Mouse (Mus musculus): ENCODE data around the gene Fli1. TPM values are rescaled to one million over a fixed set of nuclear protein-coding genes. Genes with fewer than 3 reads are reported as not detected.

Gene Fli1
- polyA plus RNA-seq, 1 experiment = not detected

GRCm38 (mm10) chr9:32515894-32516686 is 26.6 kb downstream of the Fli1 start:
- Histone ChIP-seq H3K27me3 (ENCODE audit: control insufficient read depth, insufficient read depth, insufficient read length) (peaks cover 54% of the 10 kb centered on the region), H3ac (ENCODE audit: control insufficient read depth, insufficient read length) (no peak overlapping the region), H3K4me2 (ENCODE audit: low read depth) (no peak overlapping the region), H3K79me2 (ENCODE audit: control insufficient read depth, insufficient read depth) (no peaks in the 10 kb centered on the region), H3K4me3 (no peak overlapping the region), H3K36me3 (ENCODE audit: control insufficient read depth, insufficient read depth) (no peaks in the 10 kb centered on the region)
- no peak for TF ChIP-seq USF1 (IDR thresholded peaks at IDR 0.05; ENCODE audit: low read depth)
- no peak for TF ChIP-seq POLR2A (IDR thresholded peaks at IDR 0.05; ENCODE audit: insufficient read length, low read depth)
- TF ChIP-seq CEBPB (IDR thresholded peaks at IDR 0.05; ENCODE audit: insufficient read depth, poor library complexity, severe bottlenecking) = no peak
- TF ChIP-seq E2F4 (IDR thresholded peaks at IDR 0.05; ENCODE audit: insufficient read depth) = no peak
- TF ChIP-seq REST (IDR thresholded peaks at IDR 0.05; ENCODE audit: insufficient read depth, insufficient read length) = no peak
- TF ChIP-seq MAX (IDR thresholded peaks at IDR 0.05; ENCODE audit: low read depth) = no peak
- no peak for TF ChIP-seq TCF12 (IDR thresholded peaks at IDR 0.05; ENCODE audit: insufficient read depth, poor library complexity, severe bottlenecking)
- TF ChIP-seq MYOD1 (IDR thresholded peaks at IDR 0.05; ENCODE audit: control insufficient read depth in 1 of 3, insufficient read length in 2 of 3, low read depth in 2 of 3) = no peak
- TF ChIP-seq MYOG (IDR thresholded peaks at IDR 0.05; ENCODE audit: control insufficient read depth in 1 of 3, insufficient read depth in 1 of 3, insufficient read length in 2 of 3, low read depth in 2 of 3) = no peak
- no peak for TF ChIP-seq SRF (IDR thresholded peaks at IDR 0.05; ENCODE audit: control insufficient read depth, insufficient read length, low read depth)
- no peak for TF ChIP-seq POLR2AphosphoS2 (IDR thresholded peaks at IDR 0.05; ENCODE audit: insufficient read length, low read depth)
- no peak for TF ChIP-seq TCF3 (IDR thresholded peaks at IDR 0.05; ENCODE audit: insufficient read length, low read depth)

GRCm38 (mm10) chr9:32514406-32515058 is 28.1 kb downstream of the Fli1 start:
- no peaks in the 10 kb centered on the region for H3K79me2 ChIP-seq (ENCODE audit: control insufficient read depth, insufficient read depth)
- peaks cover 49% of the 10 kb centered on the region for H3K27me3 ChIP-seq (ENCODE audit: control insufficient read depth, insufficient read depth, insufficient read length)

GRCm38 (mm10) chr9:32513471-32513870 is 29.2 kb downstream of the Fli1 start:
- Histone ChIP-seq H3K4me2 (ENCODE audit: low read depth) (no peak overlapping the region), H3K27me3 (ENCODE audit: control insufficient read depth, insufficient read depth, insufficient read length) (peaks cover 41% of the 10 kb centered on the region), H3K4me3 (no peak overlapping the region), H3K79me2 (ENCODE audit: control insufficient read depth, insufficient read depth) (no peaks in the 10 kb centered on the region), H3K36me3 (ENCODE audit: control insufficient read depth, insufficient read depth) (no peaks in the 10 kb centered on the region), H3ac (ENCODE audit: control insufficient read depth, insufficient read length) (no peak overlapping the region)
- TF ChIP-seq SRF (IDR thresholded peaks at IDR 0.05; ENCODE audit: control insufficient read depth, insufficient read length, low read depth) (no peak), POLR2AphosphoS2 (IDR thresholded peaks at IDR 0.05; ENCODE audit: insufficient read length, low read depth) (no peak), TCF12 (IDR thresholded peaks at IDR 0.05; ENCODE audit: insufficient read depth, poor library complexity, severe bottlenecking) (no peak), USF1 (IDR thresholded peaks at IDR 0.05; ENCODE audit: low read depth) (no peak), POLR2A (IDR thresholded peaks at IDR 0.05; ENCODE audit: insufficient read length, low read depth) (no peak), CEBPB (IDR thresholded peaks at IDR 0.05; ENCODE audit: insufficient read depth, poor library complexity, severe bottlenecking) (no peak), MYOD1 (IDR thresholded peaks at IDR 0.05; ENCODE audit: control insufficient read depth in 1 of 3, insufficient read length in 2 of 3, low read depth in 2 of 3) (no peak), MAX (IDR thresholded peaks at IDR 0.05; ENCODE audit: low read depth) (no peak), E2F4 (IDR thresholded peaks at IDR 0.05; ENCODE audit: insufficient read depth) (no peak), REST (IDR thresholded peaks at IDR 0.05; ENCODE audit: insufficient read depth, insufficient read length) (no peak), TCF3 (IDR thresholded peaks at IDR 0.05; ENCODE audit: insufficient read length, low read depth) (no peak), MYOG (IDR thresholded peaks at IDR 0.05; ENCODE audit: control insufficient read depth in 1 of 3, insufficient read depth in 1 of 3, insufficient read length in 2 of 3, low read depth in 2 of 3) (no peak)

More at GRCm38 (mm10) chr9:32514406-32515058, 28.1 kb downstream of the Fli1 start:
- TF ChIP-seq REST (IDR thresholded peaks at IDR 0.05; ENCODE audit: insufficient read depth, insufficient read length) (no peak), E2F4 (IDR thresholded peaks at IDR 0.05; ENCODE audit: insufficient read depth) (no peak), POLR2A (IDR thresholded peaks at IDR 0.05; ENCODE audit: insufficient read length, low read depth) (no peak), SRF (IDR thresholded peaks at IDR 0.05; ENCODE audit: control insufficient read depth, insufficient read length, low read depth) (no peak), TCF12 (IDR thresholded peaks at IDR 0.05; ENCODE audit: insufficient read depth, poor library complexity, severe bottlenecking) (no peak), MYOD1 (IDR thresholded peaks at IDR 0.05; ENCODE audit: control insufficient read depth in 1 of 3, insufficient read length in 2 of 3, low read depth in 2 of 3) (no peak), USF1 (IDR thresholded peaks at IDR 0.05; ENCODE audit: low read depth) (no peak), MYOG (IDR thresholded peaks at IDR 0.05; ENCODE audit: control insufficient read depth in 1 of 3, insufficient read depth in 1 of 3, insufficient read length in 2 of 3, low read depth in 2 of 3) (no peak), MAX (IDR thresholded peaks at IDR 0.05; ENCODE audit: low read depth) (no peak), POLR2AphosphoS2 (IDR thresholded peaks at IDR 0.05; ENCODE audit: insufficient read length, low read depth) (no peak), TCF3 (IDR thresholded peaks at IDR 0.05; ENCODE audit: insufficient read length, low read depth) (no peak), CEBPB (IDR thresholded peaks at IDR 0.05; ENCODE audit: insufficient read depth, poor library complexity, severe bottlenecking) (no peak)
- H3K36me3 ChIP-seq (ENCODE audit: control insufficient read depth, insufficient read depth) = no peaks in the 10 kb centered on the region
- H3K4me3 ChIP-seq = no peak overlapping the region
- no peak overlapping the region for H3K4me2 ChIP-seq (ENCODE audit: low read depth)
- no peak overlapping the region for H3ac ChIP-seq (ENCODE audit: control insufficient read depth, insufficient read length)

GRCm38 (mm10) chr9:32510454-32511263 is 32.0 kb downstream of the Fli1 start:
- H3K4me2 ChIP-seq (ENCODE audit: low read depth) = no peak overlapping the region
- H3K79me2 ChIP-seq (ENCODE audit: control insufficient read depth, insufficient read depth) = no peaks in the 10 kb centered on the region
- H3K4me3 ChIP-seq = no peak overlapping the region
- H3K27me3 ChIP-seq (ENCODE audit: control insufficient read depth, insufficient read depth, insufficient read length) = peaks cover 56% of the 10 kb centered on the region
- TF ChIP-seq USF1 (IDR thresholded peaks at IDR 0.05; ENCODE audit: low read depth) (no peak), TCF3 (IDR thresholded peaks at IDR 0.05; ENCODE audit: insufficient read length, low read depth) (no peak), CEBPB (IDR thresholded peaks at IDR 0.05; ENCODE audit: insufficient read depth, poor library complexity, severe bottlenecking) (no peak), POLR2A (IDR thresholded peaks at IDR 0.05; ENCODE audit: insufficient read length, low read depth) (no peak), TCF12 (IDR thresholded peaks at IDR 0.05; ENCODE audit: insufficient read depth, poor library complexity, severe bottlenecking) (no peak), MAX (IDR thresholded peaks at IDR 0.05; ENCODE audit: low read depth) (no peak), E2F4 (IDR thresholded peaks at IDR 0.05; ENCODE audit: insufficient read depth) (no peak), MYOD1 (IDR thresholded peaks at IDR 0.05; ENCODE audit: control insufficient read depth in 1 of 3, insufficient read length in 2 of 3, low read depth in 2 of 3) (no peak)
- no peak overlapping the region for H3ac ChIP-seq (ENCODE audit: control insufficient read depth, insufficient read length)
- H3K36me3 ChIP-seq (ENCODE audit: control insufficient read depth, insufficient read depth) = no peaks in the 10 kb centered on the region

All from myocyte (in vitro differentiated cells).